Mouse (Mus musculus) stomach, postnatal 0 days (tissue): ENCODE measurements around the gene Olfr918. TPM values are rescaled to one million over a fixed set of nuclear protein-coding genes. Genes with fewer than 3 reads are reported as not detected.

Experiments
- ATAC-seq: fragments of 200-750 bp; cut with Nextera tagmentation; 2 replicates; pipeline ENCODE4 v1.8.0; 2017; ENCODE audit not compliant: low FRiP score, low TSS enrichment
- DNase-seq: peaks from one replicate; pipeline ENCODE4 v3.0.0-alpha.2; 2016; ENCODE audit warnings: low spot score
- H3K27ac ChIP-seq: fragments of 300-500 bp; sonication (generic); replicated peaks from 2 replicates; pipeline ENCODE4 v1.5.1; 2014; ENCODE audit warnings: mild to moderate bottlenecking, control low read depth
- H3K27me3 ChIP-seq: fragments of 300-500 bp; sonication (generic); 2 replicates; pipeline ENCODE4 v1.6.1; 2014; ENCODE audit warnings: low read length; ENCODE audit not compliant: control insufficient read depth, insufficient read depth
- H3K36me3 ChIP-seq: fragments of 300-500 bp; sonication (generic); 2 replicates; pipeline ENCODE4 v1.6.1; 2014; ENCODE audit warnings: low read length, mixed read lengths; ENCODE audit not compliant: control insufficient read depth, insufficient read depth
- H3K4me1 ChIP-seq: fragments of 300-500 bp; sonication (generic); replicated peaks from 2 replicates; pipeline ENCODE4 v1.6.1; 2014; ENCODE audit warnings: antibody characterized with exemption; ENCODE audit not compliant: control insufficient read depth, insufficient read depth
- H3K4me2 ChIP-seq: fragments of 300-500 bp; sonication (generic); replicated peaks from 2 replicates; pipeline ENCODE4 v1.6.1; 2014; ENCODE audit warnings: low read depth, mild to moderate bottlenecking, control low read depth, moderate library complexity
- H3K4me3 ChIP-seq: fragments of 300-500 bp; sonication (generic); 2 replicates; pipeline ENCODE4 v1.5.1; 2014; ENCODE audit warnings: low read depth, low read length, control low read depth
- H3K9ac ChIP-seq: fragments of 300-500 bp; sonication (generic); 2 replicates; pipeline ENCODE4 v1.6.1; 2014; ENCODE audit warnings: mild to moderate bottlenecking, low read length, control low read depth, mixed read lengths
- H3K9me3 ChIP-seq: fragments of 300-500 bp; sonication (generic); 2 replicates; pipeline ENCODE4 v1.6.1; 2016; ENCODE audit warnings: low read length; ENCODE audit not compliant: control insufficient read depth
- CTCF ChIP-seq: IDR thresholded peaks from 2 replicates; pipeline ENCODE4 v1.5.1; 2016; ENCODE audit warnings: antibody characterized with exemption, low read depth, mild to moderate bottlenecking, moderate library complexity
- EP300 ChIP-seq: optimal IDR thresholded peaks from 2 replicates; pipeline ENCODE3; 2016; ENCODE audit warnings: antibody characterized with exemption
- WGBS: fragments of 180-500 bp; shearing (Covaris S2); extraction: QIAGEN DNeasy Blood & Tissue Kit; methylation state at CpG from one replicate; pipeline ENCODE4 v1.1.7; 2014; 5-methylcytosine and 5-hydroxymethylcytosine counted together
- polyA plus RNA-seq: library from polyadenylated mRNA; unstranded; fragments of >200 nt; fragmentation: Nextera tagmentation; extraction: Ambion mirVana; gene quantifications from 2 replicates; pipeline ENCODE4 v1.2.1, GENCODE M21; 2015

Olfr918 gene
- polyA plus RNA-seq, 1 experiment from 2014 or later, result not detected

DNA sequence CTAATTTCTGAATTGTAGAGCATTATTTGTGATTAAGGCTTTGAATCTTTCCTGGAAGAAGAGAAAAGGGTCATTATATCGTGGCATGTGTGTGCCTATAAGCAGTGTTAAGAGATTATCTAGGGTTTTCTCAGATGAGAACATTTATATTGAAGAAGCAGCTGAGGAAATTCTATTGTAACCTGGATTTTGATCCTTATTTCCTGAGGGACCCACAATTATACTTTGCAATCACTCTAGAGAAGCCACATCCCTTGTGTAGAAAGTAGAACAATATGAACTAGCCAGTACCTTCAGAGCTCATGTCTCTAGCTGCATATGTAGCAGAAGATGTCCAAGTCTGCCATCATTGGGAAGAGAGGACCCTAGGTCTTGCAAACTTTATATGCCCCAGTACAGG lies 14.6 kb downstream of the Olfr918 start, which contains the start of gene Olfr916:
TSS of gene Olfr916 (minus strand) at position 101 of the 400 bp plus-strand sequence.
- H3K9ac ChIP-seq, result no peak within 1 kb of the TSS
- DNase-seq (no peak), ATAC-seq (no peak)
- H3K4me2 ChIP-seq, result no peak within 1 kb of the TSS
- H3K36me3 ChIP-seq, result no peaks in the 10 kb centered on the region
- H3K9me3 ChIP-seq, result no peaks in the 10 kb centered on the region
- no peaks in the 10 kb centered on the region for H3K27me3 ChIP-seq
- no peak within 1 kb of the TSS for H3K27ac ChIP-seq
- TF ChIP-seq CTCF (no peak), EP300 (no peak)
- H3K4me3 ChIP-seq, result no peak within 1 kb of the TSS
- no peaks in the 10 kb centered on the region for H3K4me1 ChIP-seq
- WGBS, result 57% methylated on average over 1 of the region's 1 CpGs

DNA sequence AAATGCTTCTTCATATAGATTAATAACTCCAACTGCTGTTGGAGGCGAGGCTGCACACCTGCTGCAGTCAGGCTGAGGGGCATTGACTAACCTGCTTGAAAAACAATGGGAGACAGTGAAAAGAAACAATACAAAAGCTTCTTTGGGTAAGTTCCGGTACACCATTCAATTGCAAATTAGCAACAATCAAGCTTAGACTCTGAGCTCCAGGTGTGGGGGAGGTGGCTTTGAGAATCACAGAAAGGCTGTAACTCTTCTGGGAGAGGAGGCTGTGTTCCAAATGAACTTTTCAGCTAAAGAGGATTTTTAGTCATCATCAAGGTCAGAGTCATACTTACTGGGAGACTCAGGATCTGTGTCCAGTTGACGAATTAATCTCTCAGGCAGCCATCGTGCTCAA lies 42.0 kb downstream of the Olfr918 start:
- no peak overlapping the region for H3K9ac ChIP-seq
- H3K36me3 ChIP-seq, result no peaks in the 10 kb centered on the region
- H3K4me3 ChIP-seq, result no peak overlapping the region
- no peaks in the 10 kb centered on the region for H3K27me3 ChIP-seq
- no peak overlapping the region for H3K4me2 ChIP-seq
- H3K9me3 ChIP-seq, result no peaks in the 10 kb centered on the region
- TF ChIP-seq CTCF (no peak), EP300 (no peak)
- H3K27ac ChIP-seq, result no peak overlapping the region
- 78% methylated on average over 4 of the region's 4 CpGs for WGBS
- DNase-seq (no peak), ATAC-seq (no peak)
- H3K4me1 ChIP-seq, result no peaks in the 10 kb centered on the region

Other genes starting within 250 kb of the Olfr918 start
- gene Olfr901, start 245.1 kb downstream of the Olfr918 start, polyA plus RNA-seq, result not detected in 2 replicates
- not detected in 2 replicates for gene Olfr902, start 226.9 kb downstream of the Olfr918 start, polyA plus RNA-seq
- gene Olfr904, start 211.5 kb downstream of the Olfr918 start, polyA plus RNA-seq, result not detected in 2 replicates
- gene Olfr905, start 203.5 kb downstream of the Olfr918 start, polyA plus RNA-seq, result not detected in 2 replicates
- gene Olfr906, start 187.5 kb downstream of the Olfr918 start, polyA plus RNA-seq, result not detected in 2 replicates
- gene Olfr907, start 178.8 kb downstream of the Olfr918 start, polyA plus RNA-seq, result not detected in 2 replicates
- gene Olfr911-ps1, start 153.0 kb downstream of the Olfr918 start, polyA plus RNA-seq, result not detected in 2 replicates
- gene Olfr910, start 136.8 kb downstream of the Olfr918 start, polyA plus RNA-seq, result not detected in 2 replicates
- gene Olfr912, start 94.4 kb downstream of the Olfr918 start, polyA plus RNA-seq, result 0.01 TPM in 1 of 2 replicates, not detected in the other
- gene Olfr913, start 81.8 kb downstream of the Olfr918 start, polyA plus RNA-seq, result 0.04 TPM in 1 of 2 replicates, not detected in the other
- gene Olfr914, start 69.5 kb downstream of the Olfr918 start, polyA plus RNA-seq, result not detected in 2 replicates
- 0.02 TPM in 1 of 2 replicates, not detected in the other for gene Olfr916, start 14.7 kb downstream of the Olfr918 start, polyA plus RNA-seq
- gene Olfr917, start 8.8 kb downstream of the Olfr918 start, polyA plus RNA-seq, result not detected in 2 replicates
- not detected in 2 replicates for gene Olfr919, start 29.1 kb upstream of the Olfr918 start, polyA plus RNA-seq
- gene Vwa5a, start 43.7 kb upstream of the Olfr918 start, polyA plus RNA-seq, result 17.1 and 18.2 TPM in 2 replicates
- 0.06 and 0.11 TPM in 2 replicates for gene Olfr920, start 77.7 kb upstream of the Olfr918 start, polyA plus RNA-seq
- not detected in 2 replicates for gene Olfr921, start 98.5 kb upstream of the Olfr918 start, polyA plus RNA-seq
- gene Olfr922, start 140.0 kb upstream of the Olfr918 start, polyA plus RNA-seq, result not detected in 2 replicates
- not detected in 2 replicates for gene Olfr923, start 151.9 kb upstream of the Olfr918 start, polyA plus RNA-seq
- not detected in 2 replicates for gene Olfr924, start 169.8 kb upstream of the Olfr918 start, polyA plus RNA-seq
- gene Olfr26, start 180.5 kb upstream of the Olfr918 start, polyA plus RNA-seq, result not detected in 2 replicates
- gene Olfr926, start 202.5 kb upstream of the Olfr918 start, polyA plus RNA-seq, result not detected in 2 replicates